Mouse (Mus musculus) adrenal gland, adult 2 months (tissue): Measurements from ENCODE around the gene Efna1. TPM values are rescaled to one million over a fixed set of nuclear protein-coding genes. Genes with fewer than 3 reads are reported as not detected.

Source experiments
- microRNA-seq, 2 experiments: library from miRNA; unstranded; fragments of <30 nt; microRNA quantifications; one replicate each; pipeline ENCODE4 v1.2.0; 2021
- polyA plus RNA-seq: library from polyadenylated mRNA; depleted of rRNA; stranded (reverse); fragments of >200 nt; gene quantifications from 2 replicates; pipeline ENCODE4 v1.2.3, GENCODE M21; 2012; rRNA removed
- total RNA-seq, 2 experiments: library from RNA; stranded (reverse); gene quantifications; 2 replicates each; pipeline ENCODE4 v1.2.3; 2021

The Efna1 gene
- total and polyA plus RNA-seq, 3 experiments: 8.0 to 17.5 (median 16.6) TPM

Small RNA genes within 50 kb of the gene (microRNA-seq; reads per million reads assigned to microRNA genes)
- gene Mir92b: 37.6 to 38.7 reads per million in 2 experiments

Other genes starting within 250 kb of the Efna1 start
- gene Rusc1, start 187.8 kb downstream of the Efna1 start, total RNA-seq: 10 to 100 TPM; 23.3 to 32.5 TPM
- gene Rusc1, start 187.8 kb downstream of the Efna1 start, polyA plus RNA-seq: 56.4 and 66.6 TPM in 2 replicates
- gene Gm43738, start 180.0 kb downstream of the Efna1 start, total RNA-seq: not detected
- gene Gm43738, start 180.0 kb downstream of the Efna1 start, polyA plus RNA-seq: not detected in 2 replicates
- 100 to 1,000 TPM; 208 to 632 TPM for gene Fdps, start 179.2 kb downstream of the Efna1 start, total RNA-seq
- gene Fdps, start 179.2 kb downstream of the Efna1 start, polyA plus RNA-seq: 253 and 549 TPM in 2 replicates
- under 1 TPM in 1 of 2 experiments, not detected in 1; 0.81 TPM for gene Pklr, start 145.0 kb downstream of the Efna1 start, total RNA-seq
- 0.55 TPM in 1 of 2 replicates, not detected in the other for gene Pklr, start 145.0 kb downstream of the Efna1 start, polyA plus RNA-seq
- 1 to 10 TPM; 2.4 to 6.6 TPM for gene Hcn3, start 120.9 kb downstream of the Efna1 start, total RNA-seq
- gene Hcn3, start 120.9 kb downstream of the Efna1 start, polyA plus RNA-seq: 20.9 and 34.5 TPM in 2 replicates
- 10 to 100 TPM; 39.3 to 73.3 TPM for gene Clk2, start 116.3 kb downstream of the Efna1 start, total RNA-seq
- gene Clk2, start 116.3 kb downstream of the Efna1 start, polyA plus RNA-seq: 52.2 and 63.4 TPM in 2 replicates
- 100 to 1,000 TPM in 1 of 2 experiments, 10 to 100 TPM in 1; 87.1 to 104 TPM for gene Scamp3, start 103.7 kb downstream of the Efna1 start, total RNA-seq
- gene Scamp3, start 103.7 kb downstream of the Efna1 start, polyA plus RNA-seq: 234 and 299 TPM in 2 replicates
- gene Fam189b, start 98.0 kb downstream of the Efna1 start, total RNA-seq: 10 to 100 TPM; 15.2 to 16.3 TPM
- gene Fam189b, start 98.0 kb downstream of the Efna1 start, polyA plus RNA-seq: 80.2 and 84.4 TPM in 2 replicates
- 10 to 100 TPM; 74.4 to 74.6 TPM for gene Gba, start 78.2 kb downstream of the Efna1 start, total RNA-seq
- 40.2 and 43.9 TPM in 2 replicates for gene Gba, start 78.2 kb downstream of the Efna1 start, polyA plus RNA-seq
- gene Thbs3, start 66.0 kb downstream of the Efna1 start, total RNA-seq: 10 to 100 TPM in 1 of 2 experiments, 1 to 10 TPM in 1; 8.9 to 10.1 TPM
- gene Thbs3, start 66.0 kb downstream of the Efna1 start, polyA plus RNA-seq: 10.1 and 10.2 TPM in 2 replicates
- 100 to 1,000 TPM; 150 to 174 TPM for gene Mtx1, start 54.1 kb downstream of the Efna1 start, total RNA-seq
- 252 and 300 TPM in 2 replicates for gene Mtx1, start 54.1 kb downstream of the Efna1 start, polyA plus RNA-seq
- gene Muc1, start 52.1 kb downstream of the Efna1 start, total RNA-seq: under 1 TPM; 0.24 to 0.32 TPM
- 0.53 and 0.85 TPM in 2 replicates for gene Muc1, start 52.1 kb downstream of the Efna1 start, polyA plus RNA-seq
- 100 to 1,000 TPM; 143 to 163 TPM for gene Krtcap2, start 35.2 kb downstream of the Efna1 start, total RNA-seq
- 433 and 437 TPM in 2 replicates for gene Krtcap2, start 35.2 kb downstream of the Efna1 start, polyA plus RNA-seq
- 1 to 10 TPM; 1.9 to 2.3 TPM for gene Trim46, start 34.8 kb downstream of the Efna1 start, total RNA-seq
- 6.0 and 9.1 TPM in 2 replicates for gene Trim46, start 34.8 kb downstream of the Efna1 start, polyA plus RNA-seq
- 100 to 1,000 TPM; 134 to 150 TPM for gene Dpm3, start 21.8 kb downstream of the Efna1 start, total RNA-seq
- gene Dpm3, start 21.8 kb downstream of the Efna1 start, polyA plus RNA-seq: 509 and 645 TPM in 2 replicates
- 10 to 100 TPM; 49.9 to 54.7 TPM for gene Slc50a1, start 10.6 kb downstream of the Efna1 start, total RNA-seq
- gene Slc50a1, start 10.6 kb downstream of the Efna1 start, polyA plus RNA-seq: 153 TPM in 2 replicates
- under 1 TPM; 0.26 to 0.55 TPM for gene Efna3, start 41.8 kb upstream of the Efna1 start, total RNA-seq
- gene Efna3, start 41.8 kb upstream of the Efna1 start, polyA plus RNA-seq: 0.21 and 1.0 TPM in 2 replicates
- 1 to 10 TPM in 1 of 2 experiments, under 1 TPM in 1; 0.63 to 1.9 TPM for gene Efna4, start 56.9 kb upstream of the Efna1 start, total RNA-seq
- 1.8 and 3.5 TPM in 2 replicates for gene Efna4, start 56.9 kb upstream of the Efna1 start, polyA plus RNA-seq
- gene Adam15, start 68.9 kb upstream of the Efna1 start, total RNA-seq: 10 to 100 TPM; 56.1 to 87.5 TPM
- 142 and 182 TPM in 2 replicates for gene Adam15, start 68.9 kb upstream of the Efna1 start, polyA plus RNA-seq
- gene Dcst2, start 80.8 kb upstream of the Efna1 start, total RNA-seq: 1 to 10 TPM in 1 of 2 experiments, under 1 TPM in 1; 0.40 to 1.3 TPM
- gene Dcst2, start 80.8 kb upstream of the Efna1 start, polyA plus RNA-seq: 0.61 and 1.2 TPM in 2 replicates
- under 1 TPM in 1 of 2 experiments, not detected in 1; 0.41 TPM for gene Dcst1, start 84.1 kb upstream of the Efna1 start, total RNA-seq
- 0.46 and 0.53 TPM in 2 replicates for gene Dcst1, start 84.1 kb upstream of the Efna1 start, polyA plus RNA-seq
- 100 to 1,000 TPM in 1 of 2 experiments, 10 to 100 TPM in 1; 84.0 to 102 TPM for gene Zbtb7b, start 113.6 kb upstream of the Efna1 start, total RNA-seq
- gene Zbtb7b, start 113.6 kb upstream of the Efna1 start, polyA plus RNA-seq: 117 and 121 TPM in 2 replicates
- 1 to 10 TPM; 1.7 to 1.8 TPM for gene Lenep, start 121.7 kb upstream of the Efna1 start, total RNA-seq
- gene Lenep, start 121.7 kb upstream of the Efna1 start, polyA plus RNA-seq: 0.58 TPM in 1 of 2 replicates, not detected in the other
- 10 to 100 TPM; 32.2 to 50.7 TPM for gene Flad1, start 130.7 kb upstream of the Efna1 start, total RNA-seq
- gene Flad1, start 130.7 kb upstream of the Efna1 start, polyA plus RNA-seq: 33.2 and 45.2 TPM in 2 replicates
- gene Cks1b, start 137.2 kb upstream of the Efna1 start, total RNA-seq: 10 to 100 TPM; 17.3 to 21.5 TPM
- gene Cks1b, start 137.2 kb upstream of the Efna1 start, polyA plus RNA-seq: 9.3 and 9.7 TPM in 2 replicates
- 100 to 1,000 TPM in 1 of 2 experiments, 10 to 100 TPM in 1; 69.6 to 113 TPM for gene Shc1, start 137.3 kb upstream of the Efna1 start, total RNA-seq
- 62.6 and 67.4 TPM in 2 replicates for gene Shc1, start 137.3 kb upstream of the Efna1 start, polyA plus RNA-seq
- 10 to 100 TPM; 31.8 to 44.5 TPM for gene Pygo2, start 149.1 kb upstream of the Efna1 start, total RNA-seq
- gene Pygo2, start 149.1 kb upstream of the Efna1 start, polyA plus RNA-seq: 166 and 181 TPM in 2 replicates
- 10 to 100 TPM; 38.4 to 70.0 TPM for gene Pbxip1, start 155.6 kb upstream of the Efna1 start, total RNA-seq
- 37.5 and 43.3 TPM in 2 replicates for gene Pbxip1, start 155.6 kb upstream of the Efna1 start, polyA plus RNA-seq
- 10 to 100 TPM; 13.9 to 27.7 TPM for gene Pmvk, start 173.4 kb upstream of the Efna1 start, total RNA-seq
- 19.4 and 21.5 TPM in 2 replicates for gene Pmvk, start 173.4 kb upstream of the Efna1 start, polyA plus RNA-seq
- gene Kcnn3, start 239.0 kb upstream of the Efna1 start, total RNA-seq: 1 to 10 TPM; 3.1 to 5.2 TPM
- 1.7 and 2.0 TPM in 2 replicates for gene Kcnn3, start 239.0 kb upstream of the Efna1 start, polyA plus RNA-seq